Mouse (Mus musculus) gastrocnemius, postnatal 4 days (tissue): ENCODE data around the gene Gse1. TPM values are rescaled to one million over a fixed set of nuclear protein-coding genes. Genes with fewer than 3 reads are reported as not detected.
A peak's percentile ranks its signal among the peaks of the same experiment; 100 is the strongest.

Source experiments
- DNase-seq, 2 experiments: peaks; one replicate each; pipeline ENCODE4 v3.0.0; 2021 to 2022; ENCODE audit warnings: low spot score in 2 of 2, mixed read lengths in 2 of 2
- total RNA-seq, 2 experiments: library from RNA; stranded (reverse); gene quantifications; 2 replicates each; pipeline ENCODE4 v1.2.3; 2021

Gene Gse1
- total RNA-seq, 2 experiments from 2014 or later, result 45.9 to 48.7 TPM

DNA sequence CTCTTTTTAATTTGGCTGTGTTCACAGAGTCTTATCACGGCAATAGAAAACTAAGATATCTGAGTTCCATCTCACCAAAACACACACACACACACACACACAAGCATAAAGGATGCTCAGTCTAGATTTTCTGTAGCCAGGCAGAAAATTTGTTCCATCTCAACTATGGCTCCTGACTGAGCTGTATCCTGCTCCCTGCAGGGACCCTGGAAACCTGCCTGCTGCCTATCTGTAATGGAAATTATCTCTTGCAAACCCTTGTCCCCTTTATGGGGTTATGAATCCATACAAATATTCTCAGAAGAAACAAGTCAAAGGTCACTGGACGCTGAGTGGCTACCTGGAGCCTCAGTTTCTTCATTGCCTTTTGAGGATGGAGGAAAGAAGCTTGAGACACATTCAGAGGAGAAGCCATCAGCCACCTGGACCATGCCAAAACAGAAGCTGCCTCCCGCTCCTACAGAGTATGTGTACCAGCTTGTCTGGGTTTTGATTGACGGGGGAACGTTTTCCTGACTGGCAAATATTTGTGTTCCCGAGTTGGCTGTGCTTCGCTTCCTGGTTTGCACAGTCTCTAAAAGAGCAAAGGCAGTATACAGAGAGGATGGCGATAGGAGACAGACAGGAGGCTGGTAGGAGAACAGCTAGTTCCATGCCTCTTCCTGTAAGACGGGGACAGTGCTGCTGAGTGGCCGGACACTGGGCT lies 363.5 kb downstream of the Gse1 start:
- no peak for DNase-seq

DNA sequence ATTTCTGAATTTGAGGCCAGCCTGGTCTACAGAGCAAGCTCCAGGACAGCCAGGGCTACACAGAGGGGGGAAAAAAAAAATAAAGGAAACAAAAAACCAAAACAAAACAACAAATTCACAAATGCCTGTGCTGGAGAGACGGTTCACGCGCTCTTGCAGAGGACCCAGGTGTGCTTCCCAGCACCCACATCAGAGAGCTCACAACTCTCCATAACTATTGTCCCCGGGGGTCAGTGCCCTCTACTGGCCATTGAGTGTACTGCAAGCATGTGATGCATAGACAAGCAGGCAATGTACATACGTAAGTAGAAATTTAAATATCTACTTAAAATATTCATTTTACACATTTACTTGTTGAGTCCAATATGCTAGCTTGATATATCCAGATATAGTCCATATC lies 366.3 kb downstream of the Gse1 start:
- no peak for DNase-seq

DNA sequence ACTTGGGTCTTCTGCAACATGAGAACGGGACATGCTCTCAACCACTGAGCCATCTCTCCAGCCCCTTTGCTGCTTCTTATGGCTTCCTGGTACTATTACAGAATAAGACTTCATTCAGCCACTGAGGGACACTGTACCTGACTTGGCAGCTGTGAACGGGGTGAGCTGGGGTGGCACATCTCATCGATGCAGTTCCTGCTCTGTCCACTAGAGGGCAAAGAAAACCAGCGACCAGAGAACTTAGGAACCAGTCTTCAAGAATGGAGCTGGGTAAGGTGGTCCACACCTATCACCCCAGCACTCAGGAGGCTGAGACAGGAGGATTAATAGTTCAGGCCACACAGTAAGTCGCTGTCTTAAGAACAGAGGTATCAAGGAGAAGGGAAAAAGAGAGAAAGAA lies 367.7 kb downstream of the Gse1 start:
- peak in 1 of 2 experiments; percentile 48 for DNase-seq

DNA sequence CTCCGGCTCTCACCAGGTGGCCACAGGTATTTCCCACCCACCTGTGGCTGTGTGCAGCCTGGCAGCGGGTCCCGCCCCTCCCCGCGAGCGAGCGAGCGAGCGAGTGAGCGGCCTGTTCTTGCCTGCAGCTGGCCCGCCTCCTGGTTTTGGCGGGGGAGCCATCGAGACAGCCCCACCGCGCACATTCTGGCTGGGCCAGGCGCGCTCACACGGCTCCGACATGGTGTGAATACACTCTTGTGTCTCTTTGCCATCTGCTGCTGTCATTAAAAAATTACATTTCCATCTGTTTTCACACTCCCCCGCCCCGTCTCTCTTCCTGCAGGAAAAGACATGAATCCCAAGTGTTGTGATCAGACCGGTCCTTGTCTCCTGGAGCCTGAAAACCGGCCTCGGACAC lies 370.3 kb downstream of the Gse1 start:
- DNase-seq, result peak; percentile 43 to 60

DNA sequence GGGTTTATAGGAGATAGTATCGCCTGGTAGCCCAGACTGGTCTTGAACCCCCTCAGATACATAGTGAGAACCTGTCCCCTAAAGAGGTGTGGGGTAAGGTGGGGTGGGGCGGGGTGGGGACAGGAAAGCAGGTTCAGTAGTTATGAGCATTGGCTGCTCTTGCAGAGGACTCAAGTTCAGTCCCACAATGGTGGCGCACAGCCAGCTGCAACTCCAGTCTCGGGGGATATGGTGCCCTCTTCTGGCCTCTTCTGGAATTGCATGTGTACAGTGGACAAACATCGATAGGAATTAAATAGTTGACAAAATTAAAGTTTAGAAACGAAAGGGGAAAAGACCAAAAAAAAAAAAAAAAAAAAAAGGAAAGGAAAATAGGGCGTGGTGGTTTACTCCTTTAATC lies 371.2 kb downstream of the Gse1 start:
- DNase-seq, result peak; percentile 80 to 85

GRCm38 (mm10) chr8:120602672-120603071 lies 374.4 kb downstream of the Gse1 start:
- no peak for DNase-seq

GRCm38 (mm10) chr8:120607460-120607859 lies 379.2 kb downstream of the Gse1 start:
- no peak for DNase-seq

DNA sequence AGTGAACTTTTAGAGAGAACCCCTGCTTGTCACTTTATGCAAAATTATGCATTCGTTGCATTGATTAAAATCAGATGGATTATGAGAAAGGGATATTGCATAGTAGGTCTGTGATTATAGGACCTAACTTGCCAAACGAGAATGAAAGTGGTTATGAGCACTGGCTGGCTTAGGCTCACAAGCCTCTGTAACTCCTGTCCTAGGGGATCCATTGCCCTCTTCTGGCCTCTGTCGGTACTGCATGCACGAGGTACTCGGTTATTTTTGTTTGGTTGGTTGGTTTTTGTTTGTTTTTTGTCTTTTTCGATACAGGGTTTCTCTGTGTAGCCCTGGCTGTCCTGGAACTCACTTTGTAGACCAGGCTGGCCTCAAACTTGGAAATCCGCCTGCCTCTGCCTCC lies 379.6 kb downstream of the Gse1 start:
- peak; percentile 49 to 75 for DNase-seq

GRCm38 (mm10) chr8:120610824-120611223 lies 382.6 kb downstream of the Gse1 start:
- DNase-seq, result no peak

- DNase-seq, result no peak
Observed at GRCm38 (mm10) chr8:120614491-120614890, 386.2 kb downstream of the Gse1 start.

DNA sequence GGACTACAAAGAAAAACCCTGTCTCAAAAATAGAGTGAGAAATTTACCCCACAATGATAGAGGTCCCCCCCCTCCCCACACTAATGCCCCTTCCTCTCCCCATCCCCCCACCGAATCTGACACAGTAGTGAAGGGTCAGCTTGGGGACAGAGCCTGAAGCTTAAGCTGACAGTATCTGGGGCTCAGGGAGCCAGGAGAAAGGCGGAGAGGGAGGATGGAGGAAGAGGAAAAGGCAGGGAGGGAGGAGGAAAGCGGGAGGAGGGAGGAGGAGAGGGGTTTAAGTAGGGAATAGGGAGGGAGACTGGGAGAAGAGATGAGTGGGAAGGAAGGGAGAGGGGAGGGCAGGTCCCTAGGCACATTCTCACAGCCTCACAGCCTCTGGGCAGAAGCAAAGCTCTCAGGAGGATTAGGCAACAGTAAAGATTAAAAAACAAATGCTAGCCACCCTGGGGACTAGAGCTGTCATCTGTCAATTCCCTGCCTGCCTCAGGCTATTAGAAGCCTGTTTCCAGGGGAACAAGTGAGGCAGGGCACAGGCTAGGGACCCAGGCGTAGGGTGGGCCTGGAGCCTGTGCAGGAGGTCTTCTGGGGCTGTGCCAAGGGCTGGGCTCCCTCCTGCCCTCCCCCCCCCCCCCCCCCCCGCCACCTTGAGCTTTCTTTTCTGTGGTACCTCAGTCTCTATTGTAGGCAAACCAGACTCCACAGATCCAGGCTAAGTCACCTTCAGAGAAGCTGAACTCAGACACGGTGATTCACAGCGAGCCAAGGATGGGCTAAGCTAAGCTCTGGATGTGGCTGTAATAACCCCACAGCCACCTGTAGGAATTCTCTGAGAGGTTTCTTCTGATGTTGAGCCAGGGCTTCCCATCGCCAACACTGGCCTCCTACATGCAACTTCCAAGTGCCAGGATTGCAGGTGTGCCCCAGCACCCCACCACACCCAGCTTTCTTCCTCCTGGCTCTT lies 388.7 kb downstream of the Gse1 start:
- no peak for DNase-seq

DNA sequence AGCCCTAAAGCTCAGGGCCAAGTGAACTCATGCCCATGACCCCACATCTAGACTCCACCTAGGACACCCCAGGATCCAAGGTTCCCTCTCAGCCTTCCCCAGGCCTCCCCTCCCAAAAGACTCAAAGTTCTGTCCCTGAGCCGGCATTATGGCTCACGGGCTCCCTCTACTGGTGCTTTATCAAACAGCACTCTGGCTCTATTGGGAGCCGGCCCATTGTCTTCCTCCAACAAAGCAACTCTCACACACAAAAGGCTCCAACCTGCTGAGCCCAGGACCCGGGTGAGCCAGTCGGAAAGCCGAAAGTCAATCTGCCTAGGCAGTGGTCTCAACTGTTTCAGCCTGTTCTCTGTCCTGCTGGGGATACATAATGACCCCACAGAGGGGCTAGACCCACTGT lies 389.9 kb downstream of the Gse1 start:
- peak in 1 of 2 experiments; percentile 70 for DNase-seq

- no peak for DNase-seq
Observed at GRCm38 (mm10) chr8:120619235-120620180, 391.3 kb downstream of the Gse1 start.

- DNase-seq, result no peak
Observed at GRCm38 (mm10) chr8:120620441-120620840, 392.2 kb downstream of the Gse1 start.

DNA sequence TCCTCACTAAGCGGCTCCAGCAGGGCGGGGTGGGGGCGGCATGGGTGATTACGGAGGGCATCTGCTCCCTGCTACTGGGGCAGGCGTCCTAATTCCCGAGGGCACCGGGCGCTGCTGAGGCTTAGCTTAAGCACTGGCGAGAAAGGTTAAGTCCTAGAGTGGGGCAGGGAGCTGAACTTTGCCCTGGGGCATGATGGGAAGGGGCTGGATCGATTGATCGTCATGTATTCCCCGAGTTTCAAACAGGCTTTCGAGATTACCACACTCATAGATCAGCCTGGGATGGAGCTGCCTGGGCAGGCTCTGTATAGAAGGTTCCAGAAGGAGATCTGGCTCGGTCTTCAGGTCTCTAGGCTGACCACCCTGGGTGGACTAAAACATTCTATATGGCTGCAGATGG lies 393.9 kb downstream of the Gse1 start:
- DNase-seq, result no peak

DNA sequence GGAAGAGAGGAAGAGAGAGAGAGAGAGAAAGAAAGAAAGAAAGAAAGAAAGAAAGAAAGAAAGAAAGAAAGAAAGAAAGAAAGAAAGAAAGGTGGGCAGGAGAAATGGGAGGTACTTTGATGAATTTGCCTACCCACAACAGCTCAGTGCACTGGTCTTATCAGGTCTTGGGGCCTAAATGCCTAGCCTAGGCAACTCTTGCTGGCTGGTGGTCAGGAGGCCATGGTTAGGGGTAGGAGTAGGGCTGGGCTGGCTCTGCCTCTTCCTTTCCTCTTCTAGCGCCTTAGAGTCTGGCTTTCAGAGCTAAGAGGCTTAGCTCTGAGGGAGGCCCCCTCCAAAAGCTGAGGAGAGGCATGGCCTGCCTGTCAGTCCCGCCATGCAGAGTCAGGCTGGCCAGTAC lies 395.4 kb downstream of the Gse1 start:
- DNase-seq, result no peak

DNA sequence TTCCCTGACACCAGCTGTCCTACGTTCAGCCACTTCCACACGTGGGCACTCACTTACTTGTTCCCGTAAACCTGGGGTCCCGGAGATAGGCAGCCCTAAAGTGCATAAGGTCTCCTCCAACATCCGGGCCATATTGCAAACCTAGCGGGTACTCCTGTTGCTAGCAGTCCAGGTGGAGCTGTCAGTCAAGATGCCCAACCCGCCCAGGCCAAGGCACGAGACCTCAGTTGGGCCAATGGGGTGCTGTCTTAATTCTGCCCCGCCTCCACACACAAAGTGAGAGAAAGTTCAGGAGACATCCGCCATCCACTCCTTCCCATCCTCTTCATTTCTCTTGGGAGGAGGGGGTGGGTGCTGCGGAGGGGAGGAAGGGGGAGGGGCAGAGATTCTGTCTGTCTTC lies 398.2 kb downstream of the Gse1 start:
- no peak for DNase-seq

- no peak for DNase-seq
Observed at GRCm38 (mm10) chr8:120627298-120627697, 399.0 kb downstream of the Gse1 start.

DNA sequence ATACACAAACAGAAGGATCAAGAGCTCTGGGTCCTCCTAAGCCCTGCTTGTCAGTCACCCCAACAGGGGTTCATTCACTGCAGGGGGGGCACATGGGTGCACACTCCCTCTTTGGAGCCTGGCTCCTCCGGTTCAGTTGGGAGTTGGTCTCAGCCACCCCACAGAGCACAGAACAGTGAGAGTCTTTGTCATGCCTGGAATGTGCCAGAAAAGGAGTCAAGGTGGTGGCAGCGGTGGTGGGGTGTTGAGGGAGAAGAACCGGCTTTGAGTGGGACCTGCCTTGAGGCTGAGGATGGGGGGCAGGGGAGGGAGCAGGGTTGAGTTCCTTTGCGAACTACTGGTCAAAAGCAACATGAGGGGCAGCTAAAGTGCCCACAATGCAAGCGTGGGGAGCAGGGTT lies 401.8 kb downstream of the Gse1 start:
- no peak for DNase-seq

- DNase-seq, result no peak
Observed at GRCm38 (mm10) chr8:120630848-120631247, 402.6 kb downstream of the Gse1 start.
